22 mouse cellular contexts compared by ENCODE assay signal in the genomic region with DNA sequence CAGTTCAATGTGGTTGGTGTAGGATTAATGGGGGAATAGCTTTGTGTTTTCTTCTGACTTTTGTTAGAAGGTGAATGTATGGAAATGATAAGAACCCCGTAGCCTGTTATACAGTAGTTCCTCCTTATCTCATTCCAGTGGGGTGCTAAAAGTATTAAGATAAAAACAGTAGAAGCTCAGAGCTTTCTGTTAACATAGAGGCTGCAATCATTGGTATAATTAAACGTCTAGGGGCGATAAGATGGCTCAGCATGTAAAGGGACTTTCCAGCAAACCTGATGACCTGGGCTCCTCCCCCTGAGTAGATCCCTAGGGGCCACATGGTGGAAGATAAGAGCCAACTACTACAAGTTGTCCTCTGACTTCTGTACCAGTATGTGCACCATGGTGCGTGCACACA. TPM values are rescaled to one million over a fixed set of nuclear protein-coding genes. Genes with fewer than 3 reads are reported as not detected.
A peak's percentile ranks its signal among the peaks of the same experiment; 100 is the strongest.
DNase-seq lines count a peak whose midpoint lies in the region; ATAC-seq and TF ChIP-seq lines count a peak whose summit lies in the region.
"Had no signal": no experiment of that assay in that cellular context is flagged by ENCODE, and none has a peak within 500 bp of the region (broad histone marks: within the 10 kb centered on the region; RNA-seq: fewer than 3 reads in every experiment).

No protein-coding gene starts in this region.

- DNase-seq in midbrain, embryonic 11.5 days (ENCODE audit: low spot score, missing footprints), result peak; percentile 23
- no peak for DNase-seq in midbrain, embryonic 10.5 days (ENCODE audit: low spot score)
- DNase-seq in liver, embryonic 14.5 days (ENCODE audit: low read depth in 3 of 3, low spot score in 3 of 3), result peak; percentile 50 to 65 (median 58)
- no peak for DNase-seq in thymus, postnatal 25 days
- no peak for DNase-seq in urinary bladder, adult 18-20 months (ENCODE audit: low spot score in 2 of 2)
- no peak for DNase-seq in lung, adult 2 months
- DNase-seq: adrenal gland, postnatal 25 days; B cell, adult 2 months; cerebellum, adult 2 months; gastrocnemius, postnatal 10 days; heart, adult 2 months; kidney, postnatal 36 days; lung, adult 18-20 months; midbrain, embryonic 14.5 days; right cerebral cortex, adult 18-20 months had no signal

- no peaks in the 10 kb centered on the region for H3K9me3 ChIP-seq in midbrain, embryonic 11.5 days (ENCODE audit: control insufficient read depth, low read length)
- H3K9me3 ChIP-seq in midbrain, embryonic 10.5 days (replicated peaks), result no peaks in the 10 kb centered on the region
- H3K9me3 ChIP-seq in liver, embryonic 14.5 days (ENCODE audit: control insufficient read depth, low read length), result no peaks in the 10 kb centered on the region
- H3K9me3 ChIP-seq: forebrain, embryonic 13.5 days; hindbrain, embryonic 10.5 days; limb, embryonic 10.5 days; neural tube, embryonic 13.5 days had no signal

- H3K4me1 ChIP-seq in midbrain, embryonic 11.5 days (ENCODE audit: control insufficient read depth, insufficient read depth, low read length), result no peaks in the 10 kb centered on the region
- H3K4me1 ChIP-seq in midbrain, embryonic 10.5 days, result no peaks in the 10 kb centered on the region
- H3K4me1 ChIP-seq in liver, embryonic 14.5 days (replicated peaks; ENCODE audit: control insufficient read depth in 2 of 2, insufficient read depth in 2 of 2, low read length in 1 of 2), result peaks cover 0 to 18% of the 10 kb centered on the region in 2 experiments; a peak in 2 of 4 replicates
- H3K4me1 ChIP-seq in lung, adult 2 months (ENCODE audit: control insufficient read depth, insufficient read depth, low read length), result no peaks in the 10 kb centered on the region
- H3K4me1 ChIP-seq: forebrain, embryonic 13.5 days; hindbrain, embryonic 10.5 days; limb, embryonic 10.5 days; neural tube, embryonic 13.5 days had no signal

- H3K36me3 ChIP-seq in midbrain, embryonic 11.5 days (ENCODE audit: control insufficient read depth, insufficient read depth, low read length), result no peaks in the 10 kb centered on the region
- H3K36me3 ChIP-seq in midbrain, embryonic 10.5 days, result no peaks in the 10 kb centered on the region
- H3K36me3 ChIP-seq in liver, embryonic 14.5 days (replicated peaks; ENCODE audit: control insufficient read depth, insufficient read depth, low read depth), result no peaks in the 10 kb centered on the region
- H3K36me3 ChIP-seq: hindbrain, embryonic 10.5 days; limb, embryonic 10.5 days; neural tube, embryonic 13.5 days had no signal

- H3K4me2 ChIP-seq in midbrain, embryonic 11.5 days, result no peak overlapping the region
- peak overlapping the region; percentile 11; the same call in 1 of the 2 replicates for H3K4me2 ChIP-seq in liver, embryonic 14.5 days (ENCODE audit: low read depth)
- H3K4me2 ChIP-seq: forebrain, embryonic 13.5 days; neural tube, embryonic 13.5 days had no signal

- H3K9ac ChIP-seq in midbrain, embryonic 11.5 days (ENCODE audit: low read length), result no peak overlapping the region
- no peak overlapping the region for H3K9ac ChIP-seq in liver, embryonic 14.5 days (replicated peaks)
- H3K9ac ChIP-seq: forebrain, embryonic 13.5 days; neural tube, embryonic 13.5 days had no signal

- H3K27me3 ChIP-seq in midbrain, embryonic 11.5 days (ENCODE audit: control insufficient read depth, insufficient read depth, low read length), result no peaks in the 10 kb centered on the region
- H3K27me3 ChIP-seq in midbrain, embryonic 10.5 days (ENCODE audit: low read depth, poor library complexity, severe bottlenecking), result no peaks in the 10 kb centered on the region
- H3K27me3 ChIP-seq in liver, embryonic 14.5 days (ENCODE audit: control insufficient read depth, insufficient read depth, low read length), result no peaks in the 10 kb centered on the region
- H3K27me3 ChIP-seq: forebrain, embryonic 13.5 days; neural tube, embryonic 13.5 days had no signal

- 85% methylated on average over 4 of the region's 4 CpGs for WGBS in midbrain, embryonic 11.5 days
- WGBS in midbrain, embryonic 10.5 days, result 82% methylated on average over 4 of the region's 4 CpGs
- WGBS in liver, embryonic 14.5 days (ENCODE audit: insufficient replicate concordance), result 15% methylated on average over 4 of the region's 4 CpGs
- 72% methylated on average over 4 of the region's 4 CpGs for WGBS in lung, adult 2 months

- no peak overlapping the region for H3K4me3 ChIP-seq in midbrain, embryonic 11.5 days (ENCODE audit: low read depth, low read length)
- H3K4me3 ChIP-seq in midbrain, embryonic 10.5 days, result no peak overlapping the region
- no peak overlapping the region for H3K4me3 ChIP-seq in liver, embryonic 14.5 days (ENCODE audit: insufficient read depth in 1 of 2, low read depth in 2 of 2, low read length in 2 of 2)
- no peak overlapping the region for H3K4me3 ChIP-seq in lung, adult 2 months (replicated peaks; ENCODE audit: extremely low read depth, low read depth, low read length)
- H3K4me3 ChIP-seq: forebrain, embryonic 13.5 days; heart, adult 2 months; hindbrain, embryonic 10.5 days; limb, embryonic 10.5 days; neural tube, embryonic 13.5 days had no signal

- ATAC-seq in midbrain, embryonic 11.5 days (ENCODE audit: low FRiP score), result no peak
- ATAC-seq in common myeloid progenitor, adult 5-6 weeks (replicated peaks; ENCODE audit: low read depth, poor library complexity, severe bottlenecking), result peak; percentile 47; the same call in 1 of the 2 replicates
- peak; percentile 93 for ATAC-seq in liver, embryonic 14.5 days (ENCODE audit: insufficient read depth)
- ATAC-seq: forebrain, embryonic 13.5 days; Patski had no signal

- H3K27ac ChIP-seq in midbrain, embryonic 11.5 days (ENCODE audit: low read depth, low read length), result no peak overlapping the region
- no peak overlapping the region for H3K27ac ChIP-seq in midbrain, embryonic 10.5 days (replicated peaks)
- H3K27ac ChIP-seq in liver, embryonic 14.5 days, result no peak overlapping the region
- H3K27ac ChIP-seq: forebrain, embryonic 13.5 days; heart, adult 2 months; hindbrain, embryonic 10.5 days; limb, embryonic 10.5 days; neural tube, embryonic 13.5 days had no signal

- no peak for TF ChIP-seq POLR2A in lung, adult 2 months (IDR thresholded peaks at IDR 0.05; ENCODE audit: borderline replicate concordance, extremely low read depth, low read depth, low read length)

- TF ChIP-seq EP300 in liver, embryonic 14.5 days (IDR thresholded peaks at IDR 0.05; ENCODE audit: low read depth), result peak; percentile 79

- no peak for TF ChIP-seq CTCF in liver, embryonic 14.5 days (IDR thresholded peaks at IDR 0.05; ENCODE audit: low read depth)
- TF ChIP-seq CTCF in lung, adult 2 months (IDR thresholded peaks at IDR 0.05; ENCODE audit: insufficient read depth, low read length), result no peak

RNA-seq across cellular contexts. Expression of a gene that starts 12.8 kb away (rescaled TPM):
- 0.26 and 0.28 TPM in 2 replicates for polyA plus RNA-seq in midbrain, embryonic 11.5 days (2014; fragmentation: Nextera tagmentation; extraction: Ambion mirVana)
- polyA plus RNA-seq in midbrain, embryonic 10.5 days (2016; fragmentation: Nextera tagmentation; extraction: Ambion mirVana), result 0.27 and 0.53 TPM in 2 replicates
- total RNA-seq in common myeloid progenitor, adult 5-6 weeks (2017), result 0.73 TPM in 1 of 2 replicates, not detected in the other
- polyA plus RNA-seq in liver, embryonic 14.5 days (2012; rRNA removed), result 0.08 and 0.10 TPM in 2 replicates
- polyA plus RNA-seq in liver, embryonic 14.5 days (2014; fragmentation: Nextera tagmentation; extraction: Ambion mirVana), result 0.08 and 0.17 TPM in 2 replicates
- polyA plus RNA-seq in lung, adult 2 months (2012; rRNA removed), result 0.03 and 0.06 TPM in 2 replicates
- polyA plus RNA-seq: kidney, embryonic 14.5 days; Patski had no signal

Comparison
In these comparisons a context has a peak if more than half of its experiments do, and no peak if none do; other contexts are left out.
1. DNase-seq: peak in midbrain, embryonic 11.5 days (single experiment) and liver, embryonic 14.5 days (3 of 3); none in midbrain, embryonic 10.5 days (single experiment), thymus, postnatal 25 days (single experiment), urinary bladder, adult 18-20 months (0 of 2) and lung, adult 2 months (single experiment).